Mouse (Mus musculus) spleen, postnatal 36 days (tissue): ENCODE data around the gene Atf7ip.

Experiments
- DNase-seq, 2 experiments: peaks; one replicate each; pipeline ENCODE4 v3.0.0; 2022; ENCODE audit warnings: low spot score in 2 of 2, mixed read lengths in 1 of 2

Atf7ip gene

DNA sequence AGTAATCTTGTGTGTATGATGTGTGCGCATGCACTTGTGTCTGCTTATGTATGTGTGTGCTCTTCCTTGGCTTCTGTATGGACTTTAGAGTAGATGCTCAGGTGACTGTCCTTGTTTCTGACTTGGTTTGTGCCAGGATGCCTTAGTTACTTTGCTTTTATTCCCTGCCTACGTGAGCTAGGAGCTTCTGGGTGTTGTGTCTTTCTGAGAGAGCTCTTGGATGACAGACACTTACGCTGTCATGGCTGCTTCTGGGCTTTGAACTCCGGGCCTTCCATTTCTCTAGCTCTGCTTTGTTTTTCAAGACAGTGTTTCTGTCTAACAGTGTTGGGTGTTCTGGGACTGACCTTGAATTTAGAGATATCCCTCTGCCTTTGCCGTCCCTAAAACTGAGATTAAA lies 16.7 kb downstream of the Atf7ip start:
- DNase-seq: no peak

DNA sequence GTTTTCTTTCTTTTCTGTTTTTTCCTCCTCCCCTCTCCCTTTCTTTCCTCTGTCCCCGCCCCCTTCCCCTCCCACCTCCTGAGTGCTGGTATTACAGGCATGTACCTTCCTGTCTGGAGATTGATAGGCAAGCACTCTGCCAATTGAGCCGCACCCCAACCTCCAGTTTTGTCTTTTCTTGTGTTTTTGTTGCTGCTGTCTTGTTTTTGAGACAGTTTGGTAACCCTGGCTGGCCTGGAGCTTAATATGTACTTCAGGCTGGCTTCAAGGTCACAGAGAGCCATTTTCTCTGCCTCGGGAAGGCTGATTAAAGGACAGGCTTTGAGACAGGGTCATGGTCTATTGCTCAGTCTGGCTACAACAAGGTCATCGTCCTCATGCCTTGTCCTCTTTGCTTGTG lies 18.8 kb downstream of the Atf7ip start:
- no peak for DNase-seq

DNA sequence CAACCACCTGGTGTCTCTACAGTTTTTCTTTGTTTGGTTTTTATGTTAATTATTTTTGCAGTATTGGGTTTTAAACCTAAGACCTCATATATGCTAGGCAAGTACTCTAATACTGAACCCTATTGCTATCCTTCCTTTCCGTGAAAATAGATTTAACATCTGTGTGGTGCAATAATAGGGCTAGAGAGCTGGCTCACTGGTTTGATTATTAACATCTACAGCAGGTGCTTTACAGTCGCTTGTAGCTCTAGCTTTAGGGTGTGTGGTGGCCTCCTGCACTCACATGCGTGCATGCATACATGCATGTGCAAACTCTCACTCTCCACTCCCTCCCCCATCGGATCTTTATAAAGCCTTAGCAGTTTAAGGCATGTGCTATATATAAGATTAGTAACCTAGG lies 19.6 kb downstream of the Atf7ip start:
- DNase-seq: no peak

DNA sequence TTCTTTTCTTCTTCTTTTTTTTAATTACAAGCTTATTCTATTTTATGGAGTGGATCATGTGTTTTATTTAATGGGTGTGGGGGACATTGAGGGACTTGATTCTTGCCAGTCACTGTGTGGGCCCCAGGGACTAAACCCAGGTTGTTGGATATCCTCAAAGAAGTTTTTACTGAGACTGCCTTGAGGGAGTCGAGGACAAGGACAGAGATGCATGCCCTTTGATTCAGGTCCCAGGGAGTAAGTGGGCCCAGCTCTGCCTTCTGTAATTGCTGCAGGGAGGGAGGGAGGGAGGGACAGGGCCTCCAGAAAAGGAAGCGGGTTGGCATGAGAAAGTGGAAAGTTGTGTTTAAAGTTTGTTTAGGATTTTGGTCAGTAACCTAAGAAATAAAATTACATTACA lies 23.2 kb downstream of the Atf7ip start:
- DNase-seq: no peak

DNA sequence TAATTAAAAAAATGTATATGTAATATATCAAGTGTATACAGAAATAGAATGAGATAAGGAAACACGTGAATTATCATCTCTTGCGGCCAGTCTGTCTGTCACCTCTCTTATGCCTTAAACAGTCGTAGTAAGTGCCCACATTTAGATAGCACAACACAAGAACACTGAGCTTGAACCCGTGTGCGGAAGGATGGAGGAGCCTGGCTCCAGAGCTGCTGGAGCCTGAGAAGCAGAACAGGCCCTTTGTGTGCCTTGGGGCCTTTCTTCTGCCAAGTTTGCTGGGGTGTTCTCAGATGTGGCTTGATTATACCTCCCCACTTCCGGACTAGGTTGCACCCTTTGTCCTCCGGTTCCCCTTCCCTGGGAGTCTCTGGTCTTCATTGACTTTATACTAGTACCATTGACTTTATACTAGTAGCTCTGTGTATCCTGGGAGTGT lies 25.8 kb downstream of the Atf7ip start:
- DNase-seq: peak; percentile 58 to 62

DNA sequence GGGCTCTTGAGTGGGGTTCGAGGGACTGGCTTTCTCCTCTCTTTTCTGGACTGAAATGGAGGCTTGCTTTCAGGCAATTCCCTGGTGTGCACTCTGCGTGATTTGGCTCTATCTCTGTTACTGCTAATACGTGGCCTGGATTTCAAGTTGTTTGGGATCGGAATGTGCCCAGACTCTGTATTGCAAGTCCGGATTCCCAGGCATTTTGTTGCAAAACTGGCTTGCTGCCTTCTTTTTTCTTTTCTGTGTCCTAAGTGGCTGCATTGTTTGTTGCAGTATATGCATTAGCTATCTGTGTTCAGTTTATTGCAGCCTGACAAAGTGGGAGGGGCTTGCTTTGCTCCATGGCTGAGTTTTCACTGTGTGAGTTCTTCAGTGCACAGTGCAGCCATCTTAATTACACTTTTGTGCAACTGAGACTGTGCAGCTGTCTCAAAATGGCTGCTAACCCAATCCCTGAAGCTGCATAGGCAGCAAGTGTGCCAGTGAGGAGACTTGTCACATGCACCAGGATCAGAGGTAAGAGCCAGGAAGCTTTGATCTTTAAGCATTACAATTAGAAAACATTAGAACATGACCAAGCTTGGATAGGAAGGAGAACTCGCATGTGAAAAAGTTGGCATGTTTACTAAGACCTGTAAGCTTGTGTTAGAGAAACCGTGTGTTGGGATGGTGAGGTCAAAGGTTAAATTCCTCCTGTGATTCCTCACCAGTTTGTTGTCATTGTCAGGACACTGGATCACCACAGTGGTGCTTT lies 26.7 kb downstream of the Atf7ip start:
- DNase-seq: peak; percentile 24 to 53

DNA sequence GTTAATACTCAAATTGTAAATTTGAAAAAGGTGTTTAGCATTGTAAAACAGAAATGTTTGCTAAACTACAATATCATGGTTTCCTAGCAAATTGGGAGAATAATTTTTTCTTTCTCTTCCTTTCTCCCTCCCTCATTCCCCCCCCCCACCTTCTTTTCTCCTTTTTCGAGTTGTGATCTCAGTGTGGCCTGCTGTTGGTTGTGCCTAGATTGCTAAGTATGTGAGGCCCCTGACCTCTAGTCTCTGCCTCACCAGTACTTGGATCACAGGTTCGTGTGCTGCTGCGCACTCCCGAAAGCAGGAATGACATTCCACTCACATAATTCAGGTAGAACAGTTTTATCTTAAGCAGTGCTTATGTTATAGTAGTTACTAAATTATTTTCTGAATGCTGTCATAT lies 27.8 kb downstream of the Atf7ip start:
- no peak for DNase-seq

DNA sequence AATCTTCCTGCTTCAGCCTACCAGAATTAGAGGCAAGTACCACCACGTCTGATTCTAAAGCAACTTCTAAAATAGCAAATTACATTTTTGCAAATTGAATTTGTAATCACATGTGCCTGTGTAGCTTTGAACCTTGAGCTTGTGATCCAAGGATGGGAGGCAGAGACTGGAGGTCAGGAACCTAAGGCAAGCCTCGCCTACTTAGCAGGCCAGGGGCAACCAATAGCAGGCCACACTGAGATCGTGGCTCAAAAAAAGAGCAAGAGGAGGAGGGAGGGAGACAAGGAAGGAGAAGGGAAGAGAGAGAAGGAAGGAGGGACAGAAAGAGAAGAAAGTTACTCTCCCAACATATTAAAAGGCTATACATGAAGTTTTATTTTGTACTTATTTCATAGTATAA lies 28.5 kb downstream of the Atf7ip start:
- DNase-seq: no peak

DNA sequence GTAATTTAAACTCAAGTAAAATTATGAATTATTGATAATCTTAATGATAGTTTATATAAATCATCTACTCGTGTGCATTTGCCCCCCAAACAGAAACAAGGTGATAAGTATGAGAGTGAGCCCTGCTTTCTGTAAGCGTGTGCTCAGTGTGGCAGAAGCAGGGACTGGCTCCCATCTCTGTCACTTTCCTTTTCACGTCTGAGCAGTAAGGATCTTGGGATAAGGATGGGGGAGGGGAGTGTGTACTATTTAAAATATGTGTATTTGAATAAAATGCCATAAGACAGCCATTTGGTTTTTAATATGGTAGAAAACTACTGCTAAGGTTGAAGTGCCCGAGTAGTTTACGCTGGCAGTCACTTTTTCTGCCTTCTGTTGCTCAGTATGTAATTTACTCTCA lies 29.2 kb downstream of the Atf7ip start:
- DNase-seq: no peak

DNA sequence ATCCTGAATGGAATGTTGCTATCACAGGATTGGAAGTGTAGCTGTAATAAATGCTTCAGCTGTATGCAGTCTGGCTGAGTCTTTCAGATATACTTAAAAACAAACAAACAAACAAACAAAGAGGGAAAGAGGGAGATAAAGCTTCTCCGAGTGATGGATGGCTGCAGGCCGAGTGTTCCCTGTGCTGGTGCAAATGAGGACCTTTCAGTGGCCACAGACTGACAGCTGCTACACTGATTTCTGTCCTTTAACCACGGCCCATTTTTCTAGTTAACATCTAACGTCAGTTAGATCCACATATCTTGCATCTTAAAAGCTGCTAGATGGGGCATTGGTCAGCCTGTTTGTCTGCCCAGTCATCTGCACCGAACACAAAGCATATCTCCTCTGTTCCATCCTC lies 30.2 kb downstream of the Atf7ip start:
- DNase-seq: no peak

DNA sequence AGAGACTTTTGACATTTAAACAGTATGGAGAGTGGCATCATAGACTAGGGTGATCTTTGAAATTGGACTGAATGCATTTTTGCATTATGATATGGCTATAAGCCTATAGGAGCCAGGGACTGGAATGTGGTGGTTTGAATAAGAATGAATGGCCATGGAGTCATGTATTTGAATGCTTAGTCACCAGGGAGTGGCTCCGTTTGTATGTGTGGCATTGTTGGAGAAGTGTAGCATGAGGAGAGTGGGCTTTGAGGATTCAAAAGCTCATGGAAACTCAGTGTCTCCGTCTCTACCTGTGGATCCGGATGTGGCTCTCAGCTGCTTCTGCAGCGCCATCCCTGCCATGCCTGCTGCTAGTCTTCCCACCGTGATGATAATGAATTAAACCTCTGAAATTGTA lies 35.4 kb downstream of the Atf7ip start:
- no peak for DNase-seq

DNA sequence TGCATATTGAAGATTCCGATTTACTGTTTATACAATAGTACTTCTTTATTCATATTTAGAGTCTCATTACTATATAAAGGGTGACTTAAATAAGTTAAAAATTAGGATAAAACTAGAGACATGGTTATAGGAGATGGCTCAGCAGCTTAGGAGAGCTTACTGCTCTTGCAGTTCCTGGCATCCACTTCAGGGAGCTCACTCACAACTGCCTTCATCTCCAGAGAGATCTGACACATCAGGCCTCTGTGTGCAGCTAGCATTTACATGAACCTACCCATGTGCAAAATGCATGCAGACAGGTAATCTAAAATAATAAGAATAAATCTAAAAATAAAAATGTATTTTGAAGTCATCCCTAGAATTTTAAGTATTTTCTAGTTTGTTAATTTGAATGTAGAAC lies 36.1 kb downstream of the Atf7ip start:
- no peak for DNase-seq

DNA sequence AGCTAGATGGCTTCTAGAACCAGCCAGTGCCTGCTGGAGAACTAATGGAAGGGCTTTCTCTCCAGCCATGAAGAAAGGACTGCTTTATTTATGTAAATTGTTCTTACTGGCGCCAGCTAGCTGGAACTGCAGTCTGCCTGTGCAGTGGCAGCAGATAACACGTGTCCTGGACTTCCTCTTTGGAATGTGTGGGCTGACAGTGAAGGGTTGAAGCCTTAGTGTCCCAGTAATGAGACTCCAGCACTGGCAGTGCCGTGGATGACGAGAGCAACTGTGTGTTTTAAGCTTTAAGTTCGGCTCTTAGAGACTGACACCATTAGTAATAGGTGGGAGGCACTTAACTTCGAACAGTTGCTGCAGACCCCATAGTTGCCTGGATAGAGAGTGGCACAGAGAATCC lies 37.2 kb downstream of the Atf7ip start:
- peak; percentile 31 to 32 for DNase-seq

DNA sequence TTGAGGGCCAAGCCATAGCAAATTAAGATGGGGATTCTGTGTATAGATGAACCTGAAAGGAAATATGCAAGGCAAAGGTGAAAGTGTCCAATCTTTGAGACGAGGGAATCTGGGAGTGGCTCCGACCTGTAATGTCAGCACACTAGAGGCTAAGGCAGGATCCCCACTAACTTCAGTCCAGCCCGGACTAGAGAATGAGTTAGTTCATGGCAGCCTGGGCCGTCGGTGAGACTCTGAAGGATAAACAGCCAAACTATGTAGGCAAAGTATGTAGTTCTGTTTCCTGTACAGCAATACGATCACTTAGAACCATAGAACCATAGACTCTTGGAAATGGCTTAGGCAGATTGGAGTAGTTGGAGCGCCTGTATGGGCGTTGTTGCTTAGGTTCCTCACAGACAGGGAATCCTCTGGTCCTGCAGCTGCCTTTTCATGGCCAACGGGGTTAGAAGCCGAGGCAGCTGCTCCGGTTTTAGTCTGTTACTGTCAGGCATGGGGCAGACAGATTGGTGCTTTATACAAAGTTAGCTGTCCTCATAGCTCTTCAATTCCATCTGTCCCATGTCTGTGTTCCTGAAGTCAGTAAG lies 39.4 kb downstream of the Atf7ip start:
- DNase-seq: no peak

DNA sequence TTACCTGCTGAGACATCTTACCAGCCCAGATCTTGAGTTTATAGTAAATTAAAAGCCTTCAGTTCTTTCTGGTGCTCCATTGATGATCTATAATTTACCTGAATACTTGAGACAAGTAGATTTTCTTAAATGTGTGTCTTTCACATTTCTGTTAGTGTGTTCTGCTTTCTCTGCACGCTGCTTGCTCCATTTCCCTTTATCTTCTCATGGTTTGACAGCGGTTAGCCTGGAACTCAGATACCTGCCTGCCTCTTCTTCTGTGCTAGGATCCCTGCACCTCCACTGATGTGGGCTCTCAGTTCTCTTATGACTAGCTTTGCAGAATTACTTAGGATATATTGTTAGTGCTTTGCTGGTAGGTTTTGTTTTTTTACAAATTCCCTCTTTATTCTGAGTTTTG lies 40.3 kb downstream of the Atf7ip start:
- no peak for DNase-seq

DNA sequence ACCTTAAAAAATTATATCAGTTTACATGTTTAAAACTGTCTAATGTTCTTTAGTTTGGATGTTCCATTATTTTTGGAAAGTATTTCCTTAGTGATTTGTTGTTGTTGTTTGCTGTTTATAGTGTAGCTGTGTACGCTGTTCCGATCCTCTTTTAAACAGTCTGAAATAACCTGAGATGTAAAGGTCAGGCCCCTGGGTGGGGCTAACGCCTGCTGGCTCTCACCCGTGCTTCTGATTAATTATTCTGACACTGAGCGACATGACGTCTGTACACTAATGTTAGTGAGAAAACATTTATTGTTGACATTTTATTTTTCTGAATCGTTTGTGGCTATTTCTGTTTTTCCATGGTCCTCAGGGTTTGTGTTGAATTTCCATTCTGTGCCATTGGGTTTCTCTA lies 41.0 kb downstream of the Atf7ip start:
- no peak for DNase-seq

DNA sequence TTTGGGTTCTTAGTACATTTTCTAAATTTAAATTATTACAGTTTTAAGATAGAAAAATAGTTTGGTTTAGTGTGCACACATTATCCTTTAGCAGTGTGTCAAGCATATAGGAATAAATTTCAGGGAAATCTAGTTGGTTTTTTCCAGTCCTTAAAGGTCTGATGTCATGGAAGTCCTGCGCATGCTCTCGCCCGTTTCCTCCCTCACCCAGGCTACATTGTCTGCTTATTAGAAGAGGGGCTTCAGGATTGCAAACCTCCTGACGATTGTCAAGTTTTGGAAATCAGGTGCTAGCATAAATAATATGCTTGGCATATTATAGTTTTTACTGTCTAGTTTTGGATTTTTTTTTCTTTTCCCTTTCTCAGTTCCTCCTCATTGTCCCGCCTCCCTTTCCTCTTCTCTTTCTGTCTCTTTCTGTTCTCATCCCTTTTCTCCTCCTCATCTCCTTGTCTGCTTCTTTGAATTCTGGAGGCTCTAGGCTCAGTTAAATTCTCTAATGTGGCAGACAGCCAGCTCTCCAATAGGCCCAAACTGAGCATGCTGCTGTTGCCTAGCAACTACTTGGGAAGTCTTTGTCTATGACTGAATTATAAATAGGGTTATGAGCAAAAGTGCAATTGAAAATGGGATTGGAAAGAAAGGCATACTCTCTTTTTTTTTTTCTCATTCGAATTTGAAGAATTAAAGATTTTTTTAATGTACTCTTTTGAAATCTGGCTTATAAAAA lies 42.2 kb downstream of the Atf7ip start:
- DNase-seq: no peak

DNA sequence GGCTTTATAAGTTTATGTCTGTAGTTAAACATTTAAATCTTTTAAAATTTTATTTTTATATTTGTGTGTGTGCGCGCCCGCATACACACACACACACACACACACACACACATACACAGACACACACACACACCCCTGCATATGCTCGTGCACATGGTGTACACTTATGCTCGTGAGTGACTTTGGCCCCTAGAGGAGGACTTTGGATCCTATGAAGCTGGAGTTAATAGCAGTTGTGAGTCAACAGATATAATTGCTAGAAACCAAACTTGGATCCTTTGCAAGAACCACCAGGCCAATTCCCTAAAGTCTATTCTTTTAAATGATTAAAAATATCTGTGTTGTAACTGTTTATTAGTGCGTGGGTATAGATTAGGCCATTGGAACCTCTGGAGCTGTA lies 42.8 kb downstream of the Atf7ip start:
- DNase-seq: no peak

DNA sequence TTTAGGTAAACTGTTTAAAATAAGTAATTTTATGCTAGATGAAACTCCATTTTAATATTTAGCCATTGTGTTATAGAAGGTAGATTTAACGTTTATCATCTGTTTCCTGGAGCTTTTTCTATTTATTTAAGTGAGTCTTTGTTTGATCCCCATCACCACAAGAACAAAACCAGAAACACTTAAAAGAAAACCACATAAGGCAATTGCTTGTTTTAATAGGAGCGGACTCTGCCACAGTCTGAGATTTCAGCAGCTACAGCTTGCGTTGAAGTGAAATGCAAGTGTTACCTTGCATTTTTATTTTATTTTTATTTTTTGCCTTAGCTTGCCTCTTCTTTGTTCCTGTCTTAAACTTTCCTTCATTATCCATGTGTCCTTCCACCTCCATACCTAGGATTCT lies 43.6 kb downstream of the Atf7ip start:
- no peak for DNase-seq

DNA sequence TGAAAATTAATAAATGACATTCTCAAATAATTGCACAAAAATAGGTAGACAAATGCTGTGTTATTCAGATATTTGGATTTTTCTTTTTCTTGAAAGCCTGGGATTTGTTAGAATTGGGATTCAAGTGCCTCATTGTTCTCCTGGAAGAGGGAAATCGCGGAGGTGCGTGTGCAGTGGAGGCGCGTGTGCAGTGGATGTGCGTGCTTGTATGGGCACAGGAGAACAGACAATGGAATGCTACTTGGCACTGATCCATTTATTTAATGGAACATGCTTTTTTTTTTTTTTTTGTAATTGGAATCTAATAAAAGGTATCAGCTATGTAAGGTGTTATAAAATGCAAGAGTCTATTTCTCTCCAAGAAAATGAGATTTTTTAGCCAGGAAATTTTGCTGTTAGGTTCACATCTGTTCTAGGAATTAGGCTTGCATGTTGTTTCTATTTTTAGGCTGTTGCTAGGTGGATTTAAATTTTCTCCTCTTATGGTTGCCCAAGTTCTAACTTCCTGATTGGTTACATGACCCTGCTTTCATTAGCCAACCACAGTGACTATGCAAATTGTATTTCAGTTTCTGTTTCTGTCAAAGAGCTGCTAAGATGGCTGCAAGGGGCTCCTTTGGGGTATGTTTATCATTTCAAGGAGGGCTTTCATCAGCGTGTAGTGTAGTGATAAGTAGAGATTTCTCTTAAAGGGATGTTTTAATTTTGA lies 44.8 kb downstream of the Atf7ip start:
- peak in 1 of 2 experiments; percentile 35 for DNase-seq

DNA sequence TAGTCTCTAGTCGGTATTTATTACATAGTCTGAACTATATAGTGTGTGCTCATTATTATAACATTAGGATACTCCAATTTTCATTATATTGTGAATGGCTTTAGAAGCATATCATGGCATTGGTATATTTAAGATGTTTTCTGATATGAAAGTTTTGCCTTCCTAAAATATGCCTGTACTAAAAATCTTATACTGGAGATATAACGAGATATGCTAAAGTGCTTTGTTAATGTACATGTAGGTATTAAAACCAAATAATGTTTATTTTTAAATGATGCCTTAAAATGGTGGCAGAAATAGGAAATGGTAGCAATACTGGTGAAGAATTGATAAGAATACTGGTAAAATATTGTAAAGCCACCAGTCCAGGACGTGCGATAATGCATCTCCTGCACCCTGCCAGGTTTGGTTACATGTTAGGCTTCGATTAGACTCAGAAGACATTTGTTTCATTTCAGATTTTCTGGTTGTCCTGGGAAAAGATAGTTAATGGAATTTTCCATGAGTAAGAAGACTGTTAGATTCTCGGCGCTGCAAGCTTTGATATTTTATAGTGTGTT lies 45.7 kb downstream of the Atf7ip start:
- DNase-seq: no peak

DNA sequence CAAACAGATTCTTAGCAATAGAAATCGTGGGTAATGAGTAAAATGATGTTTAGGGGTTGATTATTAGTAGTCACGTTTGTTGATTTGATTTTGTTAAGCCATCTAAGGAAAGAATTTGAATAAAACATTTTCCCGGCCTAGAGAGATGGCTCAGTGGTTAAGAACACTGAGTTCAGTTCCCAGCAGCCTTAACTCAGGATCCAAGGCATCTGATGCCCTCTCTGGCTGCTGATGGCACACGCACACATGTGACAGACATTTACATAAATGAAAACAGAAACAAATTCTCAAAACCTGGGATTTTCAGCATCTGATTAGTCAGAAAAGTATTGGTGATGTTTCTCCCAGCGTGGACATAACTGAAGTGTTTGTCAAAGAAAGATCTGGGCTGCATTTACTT lies 47.2 kb downstream of the Atf7ip start:
- DNase-seq: no peak
